Mouse (Mus musculus) olfactory bulb, adult 2 months (tissue): ENCODE data around the gene Cct7.

Experiments used
- CTCF ChIP-seq: fragments of 200-500 bp; IDR thresholded peaks from 2 replicates; pipeline ENCODE4 v1.5.1; 2012; ENCODE audit warnings: low read depth, mild to moderate bottlenecking, low read length, moderate library complexity; ENCODE audit not compliant: insufficient read depth
- POLR2A ChIP-seq: fragments of 200-500 bp; IDR thresholded peaks from 2 replicates; pipeline ENCODE4 v1.6.1; 2012; ENCODE audit warnings: mild to moderate bottlenecking, low read depth, low read length, moderate library complexity; ENCODE audit not compliant: insufficient read depth

DNA sequence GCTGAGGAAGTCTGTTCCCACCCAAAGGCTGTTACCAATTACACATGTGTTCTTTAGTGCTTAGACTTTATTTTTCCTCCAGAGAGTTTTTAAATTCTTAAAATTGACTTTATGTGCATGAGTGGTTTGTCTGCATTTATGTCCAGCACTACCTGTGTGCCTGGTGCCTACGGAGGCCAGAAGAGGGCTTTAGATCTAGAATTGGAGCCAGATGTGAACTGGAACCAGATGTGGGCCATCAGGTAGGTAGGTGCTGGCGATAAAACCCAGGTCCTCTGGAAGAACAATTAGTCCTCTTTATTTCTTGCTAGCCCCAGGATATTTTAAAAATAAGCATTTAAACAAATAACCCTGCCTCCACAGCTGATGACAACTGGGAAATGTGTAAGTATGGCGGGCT is 40.3 kb downstream of the Cct7 start:
- no peak for TF ChIP-seq POLR2A
- no peak for TF ChIP-seq CTCF
